ENCODE assay signal across 12 mouse cellular contexts in the genomic region with DNA sequence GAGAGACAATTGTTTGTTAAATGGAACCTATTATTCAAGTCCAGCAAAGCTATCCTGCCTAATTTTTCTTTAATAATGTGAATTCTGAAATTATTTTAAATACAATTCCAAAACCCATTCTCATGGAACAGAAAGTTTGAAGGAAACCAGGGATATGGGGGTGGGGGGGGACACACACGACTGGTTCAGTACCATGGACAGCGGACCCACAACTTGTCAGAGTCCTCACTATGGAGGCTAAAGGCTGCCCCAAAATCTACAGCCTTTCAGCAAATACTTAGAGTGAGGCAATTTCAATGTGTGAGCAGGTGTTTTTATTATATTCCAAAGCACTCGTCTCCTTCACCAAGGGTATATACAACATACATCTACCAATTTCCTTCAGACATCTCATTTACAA. TPM values are rescaled to one million over a fixed set of nuclear protein-coding genes. Genes with fewer than 3 reads are reported as not detected.
A peak's percentile ranks its signal among the peaks of the same experiment; 100 is the strongest.
DNase-seq lines count a peak whose midpoint lies in the region; ATAC-seq and TF ChIP-seq lines count a peak whose summit lies in the region.
"Had no signal": no experiment of that assay in that cellular context is flagged by ENCODE, and none has a peak within 500 bp of the region (broad histone marks: within the 10 kb centered on the region; RNA-seq: fewer than 3 reads in every experiment).

No protein-coding gene starts in this region.

- H3K9me3 ChIP-seq in G1E (replicated peaks) = peaks cover 3% of the 10 kb centered on the region; the same call in 1 of the 2 replicates
- H3K9me3 ChIP-seq: limb, embryonic 13.5 days had no signal

- no peak for TF ChIP-seq CTCF in G1E (IDR thresholded peaks at IDR 0.05; ENCODE audit: low read depth, low read length)

- no peaks in the 10 kb centered on the region for H3K27me3 ChIP-seq in G1E (ENCODE audit: insufficient read depth, low read length)
- H3K27me3 ChIP-seq: limb, embryonic 13.5 days had no signal

- H3K36me3 ChIP-seq in G1E (replicated peaks) = no peaks in the 10 kb centered on the region
- H3K36me3 ChIP-seq: limb, embryonic 13.5 days had no signal

- H3K4me3 ChIP-seq in G1E (ENCODE audit: low read depth, low read length) = no peak overlapping the region
- H3K4me3 ChIP-seq: limb, embryonic 13.5 days had no signal

- H3K4me1 ChIP-seq in G1E (ENCODE audit: insufficient read depth, low read depth, low read length) = no peaks in the 10 kb centered on the region

- no peak for ATAC-seq in G1E (ENCODE audit: extremely low read depth, insufficient number of reproducible peaks, low FRiP score, poor library complexity, severe bottlenecking)

- DNase-seq in kidney, postnatal 14 days = peak; percentile 27
- DNase-seq in kidney, adult 9 months = no peak
- DNase-seq in A20 (ENCODE audit: low read depth, low spot score) = peak; percentile 6
- DNase-seq in G1E (ENCODE audit: low spot score) = peak; percentile 28
- peak; percentile 47 for DNase-seq in forelimb bud, embryonic 11.5 days (ENCODE audit: low read depth, low spot score)
- no peak for DNase-seq in cerebellum, postnatal 4 days (ENCODE audit: low spot score in 2 of 2)
- DNase-seq in ovary, adult 18-20 months (ENCODE audit: low spot score) = no peak
- no peak for DNase-seq in layer of hippocampus, adult 9-11 months
- DNase-seq: cerebellum, adult 9-10 months; gastrocnemius, postnatal 14 days; spleen, adult 18-20 months had no signal

RNA-seq across cellular contexts. Expression of a gene that starts 3.5 kb away (rescaled TPM):
- total RNA-seq in G1E (2014; fragmentation: Nextera tagmentation) = not detected in 2 replicates
- not detected in 2 replicates for total RNA-seq in G1E (2017)
- not detected in 2 replicates for polyA plus RNA-seq in G1E (2012)

Comparison
In these comparisons a context has a peak if more than half of its experiments do, and no peak if none do; other contexts are left out.
1. DNase-seq: peak in kidney, postnatal 14 days (single experiment), A20 (single experiment), G1E (single experiment) and forelimb bud, embryonic 11.5 days (single experiment); none in kidney, adult 9 months (single experiment), cerebellum, postnatal 4 days (0 of 2), ovary, adult 18-20 months (single experiment) and layer of hippocampus, adult 9-11 months (single experiment).